Mouse (Mus musculus): ENCODE results near the gene Dnajb3.

- TF ChIP-seq CTCF (IDR thresholded peaks at IDR 0.05; ENCODE audit: borderline replicate concordance, extremely low read depth, insufficient read depth, insufficient read length), result no peak
- TF ChIP-seq POLR2A (IDR thresholded peaks at IDR 0.05; ENCODE audit: borderline replicate concordance, extremely low read depth, insufficient read depth, insufficient read length, poor library complexity, severe bottlenecking), result no peak
Observed at GRCm38 (mm10) chr1:88246386-88246785, 40.8 kb upstream of the Dnajb3 start.

All from brain, embryonic 14.5 days (tissue).